Mouse (Mus musculus) C2C12 (cell line): ENCODE results near the gene Sptbn2.

ENCODE experiments used
- CEBPB ChIP-seq: IDR thresholded peaks from one replicate; pipeline ENCODE4 v1.6.1; 2011; ENCODE audit warnings: low read depth, mild to moderate bottlenecking, control low read depth, moderate library complexity
- CTCF ChIP-seq: IDR thresholded peaks from one replicate; pipeline ENCODE4 v1.5.1; 2011; ENCODE audit not compliant: control insufficient read depth, insufficient read depth, insufficient read length
- FOSL1 ChIP-seq: IDR thresholded peaks from one replicate; pipeline ENCODE4 v1.8.0; 2011; ENCODE audit warnings: mild to moderate bottlenecking, low read length; ENCODE audit not compliant: poor library complexity, insufficient read depth, severe bottlenecking
- MYOG ChIP-seq: IDR thresholded peaks from one replicate; pipeline ENCODE4 v1.6.1; 2011; ENCODE audit not compliant: control insufficient read depth, insufficient read length; ENCODE audit errors: extremely low read depth
- USF1 ChIP-seq: IDR thresholded peaks from one replicate; pipeline ENCODE4 v1.6.1; 2011; ENCODE audit warnings: low read depth, mild to moderate bottlenecking, control low read depth, moderate library complexity

- TF ChIP-seq CTCF, result no peak
- TF ChIP-seq USF1, result no peak
- no peak for TF ChIP-seq FOSL1
- TF ChIP-seq CEBPB, result no peak
- TF ChIP-seq MYOG, result no peak
Measured at GRCm38 (mm10) chr19:4672401-4672800, 38.6 kb upstream of the Sptbn2 start.
